Mouse (Mus musculus): ENCODE data around the gene Pax2. TPM values are rescaled to one million over a fixed set of nuclear protein-coding genes. Genes with fewer than 3 reads are reported as not detected.

Gene Pax2
- polyA plus RNA-seq (2014; fragmentation: Illumina TruSeq; extraction: RNeasy Lipid Tissue Mini Kit (QIAGEN cat#74804); ENCODE audit: low read depth, low replicate concordance): 2.6 TPM

DNA sequence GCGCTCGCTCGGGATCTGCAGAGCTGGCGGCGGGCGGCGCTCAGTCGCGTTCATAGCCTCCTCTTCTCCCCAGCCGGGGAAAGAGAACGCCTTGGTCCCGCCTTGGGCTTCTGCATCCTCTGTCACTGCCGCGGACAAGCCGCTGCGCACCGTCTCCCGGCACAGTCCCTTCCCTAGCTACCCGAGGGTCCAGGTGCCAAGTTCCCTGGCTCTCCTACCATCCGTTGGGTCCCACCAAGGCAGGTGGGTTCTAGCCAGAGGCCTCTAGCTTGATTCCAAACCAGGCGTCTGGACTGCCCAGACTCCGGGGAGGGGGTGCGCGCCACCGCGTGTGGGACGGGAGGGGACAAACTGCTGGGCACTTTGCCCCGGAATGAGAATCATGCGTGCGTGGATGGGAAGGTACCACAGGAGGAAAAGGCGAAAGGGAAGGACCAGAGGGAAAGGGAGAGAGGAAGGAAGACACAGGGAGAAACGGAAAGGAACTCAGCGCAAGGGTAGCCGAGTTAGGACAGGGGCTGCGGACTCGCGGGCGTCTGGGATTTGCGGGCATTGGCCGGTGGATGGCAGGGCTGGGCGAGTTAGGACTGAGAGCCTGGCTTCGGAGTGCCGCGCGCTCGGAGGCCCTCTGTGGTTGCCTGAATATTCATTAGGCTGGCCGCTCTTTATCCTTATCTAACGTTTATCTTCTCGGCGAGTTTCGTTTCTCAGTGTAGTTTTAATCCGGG lies at the start of gene Pax2:
Pax2 (plus strand) TSS at position 353 of the 728 bp plus-strand sequence.

Other genes starting within 250 kb of the Pax2 start
- gene Sec31b, start 210.2 kb upstream of the Pax2 start, polyA plus RNA-seq (2014; fragmentation: Illumina TruSeq; extraction: RNeasy Lipid Tissue Mini Kit (QIAGEN cat#74804); ENCODE audit: low read depth, low replicate concordance): not detected
- not detected for gene Gm20538, start 203.2 kb upstream of the Pax2 start, polyA plus RNA-seq (2014; fragmentation: Illumina TruSeq; extraction: RNeasy Lipid Tissue Mini Kit (QIAGEN cat#74804); ENCODE audit: low read depth, low replicate concordance)
- gene Ndufb8, start 200.6 kb upstream of the Pax2 start, polyA plus RNA-seq (2014; fragmentation: Illumina TruSeq; extraction: RNeasy Lipid Tissue Mini Kit (QIAGEN cat#74804); ENCODE audit: low read depth, low replicate concordance): 182 TPM
- gene Hif1an, start 193.2 kb upstream of the Pax2 start, polyA plus RNA-seq (2014; fragmentation: Illumina TruSeq; extraction: RNeasy Lipid Tissue Mini Kit (QIAGEN cat#74804); ENCODE audit: low read depth, low replicate concordance): 11.1 TPM
- 31.0 TPM for gene Slf2, start 175.1 kb downstream of the Pax2 start, polyA plus RNA-seq (2014; fragmentation: Illumina TruSeq; extraction: RNeasy Lipid Tissue Mini Kit (QIAGEN cat#74804); ENCODE audit: low read depth, low replicate concordance)
- gene Sema4g, start 233.1 kb downstream of the Pax2 start, polyA plus RNA-seq (2014; fragmentation: Illumina TruSeq; extraction: RNeasy Lipid Tissue Mini Kit (QIAGEN cat#74804); ENCODE audit: low read depth, low replicate concordance): 3.1 TPM
- gene Twnk, start 249.6 kb downstream of the Pax2 start, polyA plus RNA-seq (2014; fragmentation: Illumina TruSeq; extraction: RNeasy Lipid Tissue Mini Kit (QIAGEN cat#74804); ENCODE audit: low read depth, low replicate concordance): 5.6 TPM